Mouse (Mus musculus): ENCODE measurements around the gene Cfap69. TPM values are rescaled to one million over a fixed set of nuclear protein-coding genes. Genes with fewer than 3 reads are reported as not detected.
A peak's percentile ranks its signal among the peaks of the same experiment; 100 is the strongest.
"Not testable (repeated sequence)": the region's sequence is repeated elsewhere in the genome, so short reads cannot be mapped to it uniquely, and the experiment has no call there.

The Cfap69 gene
- polyA plus RNA-seq, 1 experiment from 2014 or later = 2.4 TPM

- Histone ChIP-seq H3K27ac (no peak overlapping the region), H3K4me3 (no peak overlapping the region), H3K27me3 (ENCODE audit: low read depth, poor library complexity, severe bottlenecking) (no peaks in the 10 kb centered on the region), H3K9me3 (replicated peaks) (no peaks in the 10 kb centered on the region), H3K4me1 (no peaks in the 10 kb centered on the region), H3K36me3 (no peaks in the 10 kb centered on the region)
- 13% methylated on average over 1 of the region's 1 CpGs for WGBS
- no peak for DNase-seq (ENCODE audit: low spot score)
Observed at GRCm38 (mm10) chr5:5686973-5687372, 22.9 kb upstream of the Cfap69 start.

- H3K27ac ChIP-seq; H3K9me3 ChIP-seq (replicated peaks); H3K36me3 ChIP-seq; H3K4me3 ChIP-seq; H3K27me3 ChIP-seq (ENCODE audit: low read depth, poor library complexity, severe bottlenecking); DNase-seq (ENCODE audit: low spot score); H3K4me1 ChIP-seq: not testable (repeated sequence)
- WGBS = 82% methylated on average over 2 of the region's 2 CpGs
Observed at GRCm38 (mm10) chr5:5684946-5685345, 20.9 kb upstream of the Cfap69 start.

- H3K27ac ChIP-seq = no peak overlapping the region
- H3K9me3 ChIP-seq (replicated peaks) = no peaks in the 10 kb centered on the region
- no peak for DNase-seq (ENCODE audit: low spot score)
- H3K4me3 ChIP-seq = no peak overlapping the region
- 71% methylated on average over 4 of the region's 4 CpGs for WGBS
- H3K4me1 ChIP-seq = no peaks in the 10 kb centered on the region
- H3K36me3 ChIP-seq = 0 out of 2 replicates have a peak, but pooled peaks cover 3% of the 10 kb centered on the region
- H3K27me3 ChIP-seq (ENCODE audit: low read depth, poor library complexity, severe bottlenecking) = no peaks in the 10 kb centered on the region
Observed at GRCm38 (mm10) chr5:5683292-5683691, 19.3 kb upstream of the Cfap69 start.

- H3K9me3 ChIP-seq (replicated peaks) = no peaks in the 10 kb centered on the region
- no peak overlapping the region for H3K4me3 ChIP-seq
- H3K27me3 ChIP-seq (ENCODE audit: low read depth, poor library complexity, severe bottlenecking) = no peaks in the 10 kb centered on the region
- DNase-seq (ENCODE audit: low spot score) = no peak
- H3K4me1 ChIP-seq = no peaks in the 10 kb centered on the region
- H3K27ac ChIP-seq = no peak overlapping the region
- H3K36me3 ChIP-seq = peaks cover 29% of the 10 kb centered on the region
Observed at GRCm38 (mm10) chr5:5679459-5679858, 15.4 kb upstream of the Cfap69 start.

GRCm38 (mm10) chr5:5676082-5676481, 12.0 kb upstream of the Cfap69 start:
- Histone ChIP-seq H3K27me3 (ENCODE audit: low read depth, poor library complexity, severe bottlenecking) (no peaks in the 10 kb centered on the region), H3K36me3 (peaks cover 39% of the 10 kb centered on the region), H3K27ac (no peak overlapping the region), H3K9me3 (replicated peaks) (no peaks in the 10 kb centered on the region), H3K4me3 (no peak overlapping the region), H3K4me1 (no peaks in the 10 kb centered on the region)
- no peak for DNase-seq (ENCODE audit: low spot score)
- 95% methylated on average over 3 of the region's 3 CpGs for WGBS

GRCm38 (mm10) chr5:5668920-5669319, 4.9 kb upstream of the Cfap69 start:
- no peaks in the 10 kb centered on the region for H3K27me3 ChIP-seq (ENCODE audit: low read depth, poor library complexity, severe bottlenecking)
- no peaks in the 10 kb centered on the region for H3K9me3 ChIP-seq (replicated peaks)
- H3K4me1 ChIP-seq = 0 out of 2 replicates have a peak, but pooled peaks cover 7% of the 10 kb centered on the region
- peaks cover 24% of the 10 kb centered on the region for H3K36me3 ChIP-seq
- no peak for DNase-seq (ENCODE audit: low spot score)
- 82% methylated on average over 7 of the region's 7 CpGs for WGBS
- no peak overlapping the region for H3K4me3 ChIP-seq
- no peak overlapping the region for H3K27ac ChIP-seq

- Histone ChIP-seq H3K27ac (peak overlapping the region; percentile 84), H3K4me3 (peak overlapping the region; percentile 79), H3K9me3 (replicated peaks) (no peaks in the 10 kb centered on the region), H3K4me1 (peaks cover 14% of the 10 kb centered on the region; the same call in 1 of the 2 replicates), H3K27me3 (ENCODE audit: low read depth, poor library complexity, severe bottlenecking) (peaks cover 7% of the 10 kb centered on the region; the same call in 1 of the 2 replicates), H3K36me3 (peaks cover 7% of the 10 kb centered on the region; the same call in 1 of the 2 replicates)
- DNase-seq (ENCODE audit: low spot score) = no peak
- 63% methylated on average over 6 of the region's 6 CpGs for WGBS
Observed at GRCm38 (mm10) chr5:5664371-5664926, 410 bp upstream of the Cfap69 start.

GRCm38 (mm10) chr5:5663057-5663456, 982 bp downstream of the Cfap69 start:
- Histone ChIP-seq H3K27me3 (ENCODE audit: low read depth, poor library complexity, severe bottlenecking) (peaks cover 7% of the 10 kb centered on the region; the same call in 1 of the 2 replicates), H3K9me3 (replicated peaks) (no peaks in the 10 kb centered on the region), H3K27ac (no peak overlapping the region), H3K4me3 (peak overlapping the region; percentile 79), H3K36me3 (peaks cover 2% of the 10 kb centered on the region; the same call in 1 of the 2 replicates), H3K4me1 (peaks cover 14% of the 10 kb centered on the region; the same call in 1 of the 2 replicates)
- no peak for DNase-seq (ENCODE audit: low spot score)
- 43% methylated on average over 6 of the region's 6 CpGs for WGBS

- H3K4me1 ChIP-seq = peaks cover 7% of the 10 kb centered on the region; the same call in 1 of the 2 replicates
- H3K27me3 ChIP-seq (ENCODE audit: low read depth, poor library complexity, severe bottlenecking) = peaks cover 7% of the 10 kb centered on the region; the same call in 1 of the 2 replicates
- H3K27ac ChIP-seq = no peak overlapping the region
- DNase-seq (ENCODE audit: low spot score) = no peak
- 65% methylated on average over 2 of the region's 2 CpGs for whole genome bisulfite sequencing
- no peaks in the 10 kb centered on the region for H3K36me3 ChIP-seq
- no peaks in the 10 kb centered on the region for H3K9me3 ChIP-seq (replicated peaks)
- H3K4me3 ChIP-seq = no peak overlapping the region
Observed at GRCm38 (mm10) chr5:5658680-5659079, 5.4 kb downstream of the Cfap69 start.

GRCm38 (mm10) chr5:5657932-5658331, 6.1 kb downstream of the Cfap69 start:
- Histone ChIP-seq H3K4me1 (no peaks in the 10 kb centered on the region), H3K4me3 (no peak overlapping the region), H3K9me3 (replicated peaks) (no peaks in the 10 kb centered on the region), H3K36me3 (no peaks in the 10 kb centered on the region), H3K27ac (no peak overlapping the region), H3K27me3 (ENCODE audit: low read depth, poor library complexity, severe bottlenecking) (peaks cover 5% of the 10 kb centered on the region; the same call in 1 of the 2 replicates)
- DNase-seq (ENCODE audit: low spot score) = no peak
- WGBS = 91% methylated on average over 2 of the region's 2 CpGs

GRCm38 (mm10) chr5:5648817-5649569, 15.0 kb downstream of the Cfap69 start:
- no peak for DNase-seq (ENCODE audit: low spot score)
- Histone ChIP-seq H3K27ac (no peak overlapping the region), H3K36me3 (no peaks in the 10 kb centered on the region), H3K4me1 (no peaks in the 10 kb centered on the region), H3K27me3 (ENCODE audit: low read depth, poor library complexity, severe bottlenecking) (no peaks in the 10 kb centered on the region), H3K4me3 (no peak overlapping the region), H3K9me3 (replicated peaks) (no peaks in the 10 kb centered on the region)
- WGBS = 72% methylated on average over 6 of the region's 6 CpGs

GRCm38 (mm10) chr5:5646173-5646572, 17.9 kb downstream of the Cfap69 start:
- WGBS = 8% methylated on average over 1 of the region's 1 CpGs
- DNase-seq (ENCODE audit: low spot score) = no peak
- Histone ChIP-seq H3K4me1 (no peaks in the 10 kb centered on the region), H3K36me3 (no peaks in the 10 kb centered on the region), H3K27me3 (ENCODE audit: low read depth, poor library complexity, severe bottlenecking) (no peaks in the 10 kb centered on the region), H3K4me3 (no peak overlapping the region), H3K9me3 (replicated peaks) (no peaks in the 10 kb centered on the region), H3K27ac (no peak overlapping the region)

GRCm38 (mm10) chr5:5638496-5638895, 25.5 kb downstream of the Cfap69 start:
- Histone ChIP-seq H3K4me3 (no peak overlapping the region), H3K36me3 (no peaks in the 10 kb centered on the region), H3K27ac (no peak overlapping the region), H3K9me3 (replicated peaks) (no peaks in the 10 kb centered on the region), H3K27me3 (ENCODE audit: low read depth, poor library complexity, severe bottlenecking) (no peaks in the 10 kb centered on the region), H3K4me1 (no peaks in the 10 kb centered on the region)
- WGBS = 53% methylated on average over 2 of the region's 2 CpGs
- DNase-seq (ENCODE audit: low spot score) = no peak

Measured in limb, embryonic 10.5 days (tissue).